Mouse (Mus musculus) layer of hippocampus, adult 2 months (tissue): ENCODE data around the gene Gm1043. TPM values are rescaled to one million over a fixed set of nuclear protein-coding genes. Genes with fewer than 3 reads are reported as not detected.

Experiments
- DNase-seq, 2 experiments: peaks; one replicate each; pipeline ENCODE4 v3.0.0; 2022; ENCODE audit warnings: low spot score in 2 of 2
- H3K27ac ChIP-seq: fragments of 200-600 bp; 2 replicates; pipeline ENCODE4 v1.8.1; 2022
- H3K4me3 ChIP-seq: fragments of 200-600 bp; 2 replicates; pipeline ENCODE4 v1.8.1; 2022; ENCODE audit warnings: mild to moderate bottlenecking
- CTCF ChIP-seq: fragments of 200-600 bp; conservative IDR thresholded peaks from 2 replicates; pipeline ENCODE4 v1.8.1; 2022; ENCODE audit warnings: antibody characterized with exemption, mild to moderate bottlenecking, moderate library complexity
- total RNA-seq, 2 experiments: library from RNA; stranded (reverse); gene quantifications; 2 replicates each; pipeline ENCODE4 v1.2.3; 2021

Gm1043 gene
- total RNA-seq, 2 experiments from 2014 or later = 31.8 to 33.1 TPM

- DNase-seq = no peak
- H3K27ac ChIP-seq = no peak overlapping the region
- no peak overlapping the region for H3K4me3 ChIP-seq
- TF ChIP-seq CTCF = no peak
These were observed 163.7 kb downstream of the Gm1043 start for GRCm38 (mm10) chr5:37248870-37249269.

GRCm38 (mm10) chr5:37251596-37251995, 166.4 kb downstream of the Gm1043 start:
- no peak for DNase-seq
- Histone ChIP-seq H3K27ac (no peak overlapping the region; the same call in 1 of the 2 replicates), H3K4me3 (no peak overlapping the region)
- no peak for TF ChIP-seq CTCF

- no peak for DNase-seq
- Histone ChIP-seq H3K27ac (no peak overlapping the region; the same call in 1 of the 2 replicates), H3K4me3 (no peak overlapping the region)
- TF ChIP-seq CTCF = no peak
These were observed 167.1 kb downstream of the Gm1043 start for GRCm38 (mm10) chr5:37252101-37252804.

GRCm38 (mm10) chr5:37254523-37254922, 169.4 kb downstream of the Gm1043 start:
- no peak for TF ChIP-seq CTCF
- Histone ChIP-seq H3K4me3 (no peak overlapping the region), H3K27ac (0 out of 2 replicates have a peak overlapping the region, but pooled peaks have one; percentile 3)
- DNase-seq = no peak

- no peak for TF ChIP-seq CTCF
- H3K27ac ChIP-seq = no peak overlapping the region
- no peak for DNase-seq
- no peak overlapping the region for H3K4me3 ChIP-seq
These were observed 171.7 kb downstream of the Gm1043 start for GRCm38 (mm10) chr5:37256823-37257222.

- no peak overlapping the region for H3K4me3 ChIP-seq
- DNase-seq = no peak
- H3K27ac ChIP-seq = no peak overlapping the region
- no peak for TF ChIP-seq CTCF
These were observed 172.1 kb downstream of the Gm1043 start for GRCm38 (mm10) chr5:37257243-37257642.

GRCm38 (mm10) chr5:37261734-37262133, 176.6 kb downstream of the Gm1043 start:
- TF ChIP-seq CTCF = no peak
- Histone ChIP-seq H3K4me3 (no peak overlapping the region), H3K27ac (no peak overlapping the region)
- no peak for DNase-seq

GRCm38 (mm10) chr5:37263816-37264215, 178.6 kb downstream of the Gm1043 start:
- no peak for DNase-seq
- Histone ChIP-seq H3K27ac (no peak overlapping the region), H3K4me3 (no peak overlapping the region)
- TF ChIP-seq CTCF = no peak

Other genes starting within 250 kb of the Gm1043 start
- gene Ppp2r2c, start 216.9 kb upstream of the Gm1043 start, total RNA-seq = 100 to 1,000 TPM; 375 to 387 TPM
- gene Wfs1, start 96.2 kb upstream of the Gm1043 start, total RNA-seq = 100 to 1,000 TPM; 133 to 144 TPM
- gene Crmp1, start 156.6 kb downstream of the Gm1043 start, total RNA-seq = 100 to 1,000 TPM; 234 to 238 TPM